Mouse (Mus musculus): ENCODE results near the gene Csmd2. TPM values are rescaled to one million over a fixed set of nuclear protein-coding genes. Genes with fewer than 3 reads are reported as not detected.

The Csmd2 gene
- total RNA-seq, 1 experiment = 0.80 TPM

- no peak overlapping the region for H3K4me3 ChIP-seq (ENCODE audit: insufficient read depth in 1 of 2, low read depth in 1 of 2, low read length in 2 of 2, poor library complexity in 1 of 2, severe bottlenecking in 1 of 2)
- no peaks in the 10 kb centered on the region for H3K4me1 ChIP-seq (ENCODE audit: control insufficient read depth in 2 of 2, insufficient read depth in 2 of 2, low read length in 2 of 2, poor library complexity in 1 of 2)
- in situ Hi-C loops (cut with MboI; ENCODE audit: low sequenced_read_pairs in 2 of 2, unreplicated experiment in 2 of 2) = no loop called here
- DNase-seq (ENCODE audit: low read depth, low spot score) = no peak
- H3K9ac ChIP-seq (ENCODE audit: insufficient read depth, low read depth, low read length, poor library complexity, severe bottlenecking) = no peak overlapping the region
- H3K9me3 ChIP-seq (ENCODE audit: control insufficient read depth, insufficient read depth, low read depth, low read length) = no peaks in the 10 kb centered on the region
- H3K36me3 ChIP-seq (ENCODE audit: control insufficient read depth, insufficient read depth, low read length, poor library complexity, severe bottlenecking) = no peaks in the 10 kb centered on the region
- TF ChIP-seq CHD2 (IDR thresholded peaks at IDR 0.05; ENCODE audit: low read depth, low read length) (no peak), ZNF384 (IDR thresholded peaks at IDR 0.05; ENCODE audit: low read depth, low read length) (no peak), MAFK (IDR thresholded peaks at IDR 0.05; ENCODE audit: insufficient read depth, low read depth, low read length) (no peak), HCFC1 (IDR thresholded peaks at IDR 0.05; ENCODE audit: borderline replicate concordance, insufficient read depth, low read length) (no peak)
- H3K27ac ChIP-seq (ENCODE audit: insufficient read depth, low read depth, low read length, poor library complexity, severe bottlenecking) = no peak overlapping the region
Observed at GRCm38 (mm10) chr4:128233458-128233857, 245.8 kb downstream of the Csmd2 start.

- Histone ChIP-seq H3K9me3 (ENCODE audit: control insufficient read depth, insufficient read depth, low read depth, low read length) (no peaks in the 10 kb centered on the region), H3K4me1 (ENCODE audit: control insufficient read depth in 2 of 2, insufficient read depth in 2 of 2, low read length in 2 of 2, poor library complexity in 1 of 2) (no peaks in the 10 kb centered on the region), H3K9ac (ENCODE audit: insufficient read depth, low read depth, low read length, poor library complexity, severe bottlenecking) (no peak overlapping the region), H3K27ac (ENCODE audit: insufficient read depth, low read depth, low read length, poor library complexity, severe bottlenecking) (no peak overlapping the region), H3K36me3 (ENCODE audit: control insufficient read depth, insufficient read depth, low read length, poor library complexity, severe bottlenecking) (no peaks in the 10 kb centered on the region), H3K4me3 (ENCODE audit: insufficient read depth in 1 of 2, low read depth in 1 of 2, low read length in 2 of 2, poor library complexity in 1 of 2, severe bottlenecking in 1 of 2) (no peak overlapping the region)
- DNase-seq (ENCODE audit: low read depth, low spot score) = no peak
- TF ChIP-seq CHD2 (IDR thresholded peaks at IDR 0.05; ENCODE audit: low read depth, low read length) = no peak
- no peak for TF ChIP-seq HCFC1 (IDR thresholded peaks at IDR 0.05; ENCODE audit: borderline replicate concordance, insufficient read depth, low read length)
- no peak for TF ChIP-seq MAFK (IDR thresholded peaks at IDR 0.05; ENCODE audit: insufficient read depth, low read depth, low read length)
- no peak for TF ChIP-seq ZC3H11A (IDR thresholded peaks at IDR 0.05; ENCODE audit: borderline replicate concordance, low read depth, low read length)
- TF ChIP-seq ZNF384 (IDR thresholded peaks at IDR 0.05; ENCODE audit: low read depth, low read length) = no peak
- in situ Hi-C loops (cut with MboI; ENCODE audit: low sequenced_read_pairs in 2 of 2, unreplicated experiment in 2 of 2) = no loop called here
Observed at GRCm38 (mm10) chr4:128239113-128239512, 251.5 kb downstream of the Csmd2 start.

- Histone ChIP-seq H3K9ac (ENCODE audit: insufficient read depth, low read depth, low read length, poor library complexity, severe bottlenecking) (no peak overlapping the region), H3K36me3 (ENCODE audit: control insufficient read depth, insufficient read depth, low read length, poor library complexity, severe bottlenecking) (no peaks in the 10 kb centered on the region), H3K9me3 (ENCODE audit: control insufficient read depth, insufficient read depth, low read depth, low read length) (no peaks in the 10 kb centered on the region), H3K4me3 (ENCODE audit: insufficient read depth in 1 of 2, low read depth in 1 of 2, low read length in 2 of 2, poor library complexity in 1 of 2, severe bottlenecking in 1 of 2) (no peak overlapping the region), H3K27ac (ENCODE audit: insufficient read depth, low read depth, low read length, poor library complexity, severe bottlenecking) (no peak overlapping the region), H3K4me1 (ENCODE audit: control insufficient read depth in 2 of 2, insufficient read depth in 2 of 2, low read length in 2 of 2, poor library complexity in 1 of 2) (no peaks in the 10 kb centered on the region)
- TF ChIP-seq HCFC1 (IDR thresholded peaks at IDR 0.05; ENCODE audit: borderline replicate concordance, insufficient read depth, low read length) (no peak), ZNF384 (IDR thresholded peaks at IDR 0.05; ENCODE audit: low read depth, low read length) (no peak), MAFK (IDR thresholded peaks at IDR 0.05; ENCODE audit: insufficient read depth, low read depth, low read length) (no peak), CHD2 (IDR thresholded peaks at IDR 0.05; ENCODE audit: low read depth, low read length) (no peak), ZC3H11A (IDR thresholded peaks at IDR 0.05; ENCODE audit: borderline replicate concordance, low read depth, low read length) (no peak)
- no peak for DNase-seq (ENCODE audit: low read depth, low spot score)
- in situ Hi-C loops (cut with MboI; ENCODE audit: low sequenced_read_pairs in 2 of 2, unreplicated experiment in 2 of 2) = no loop called here
Observed at GRCm38 (mm10) chr4:128241075-128241853, 253.6 kb downstream of the Csmd2 start.

- no peak overlapping the region for H3K27ac ChIP-seq (ENCODE audit: insufficient read depth, low read depth, low read length, poor library complexity, severe bottlenecking)
- in situ Hi-C loops (cut with MboI; ENCODE audit: low sequenced_read_pairs in 2 of 2, unreplicated experiment in 2 of 2) = no loop called here
- no peak overlapping the region for H3K9ac ChIP-seq (ENCODE audit: insufficient read depth, low read depth, low read length, poor library complexity, severe bottlenecking)
- no peak overlapping the region for H3K4me3 ChIP-seq (ENCODE audit: insufficient read depth in 1 of 2, low read depth in 1 of 2, low read length in 2 of 2, poor library complexity in 1 of 2, severe bottlenecking in 1 of 2)
- no peaks in the 10 kb centered on the region for H3K36me3 ChIP-seq (ENCODE audit: control insufficient read depth, insufficient read depth, low read length, poor library complexity, severe bottlenecking)
- DNase-seq (ENCODE audit: low read depth, low spot score) = no peak
- no peaks in the 10 kb centered on the region for H3K4me1 ChIP-seq (ENCODE audit: control insufficient read depth in 2 of 2, insufficient read depth in 2 of 2, low read length in 2 of 2, poor library complexity in 1 of 2)
- TF ChIP-seq MAFK (IDR thresholded peaks at IDR 0.05; ENCODE audit: insufficient read depth, low read depth, low read length) = no peak
- TF ChIP-seq ZC3H11A (IDR thresholded peaks at IDR 0.05; ENCODE audit: borderline replicate concordance, low read depth, low read length) = no peak
- TF ChIP-seq CHD2 (IDR thresholded peaks at IDR 0.05; ENCODE audit: low read depth, low read length) = no peak
- TF ChIP-seq HCFC1 (IDR thresholded peaks at IDR 0.05; ENCODE audit: borderline replicate concordance, insufficient read depth, low read length) = no peak
- TF ChIP-seq ZNF384 (IDR thresholded peaks at IDR 0.05; ENCODE audit: low read depth, low read length) = no peak
- no peaks in the 10 kb centered on the region for H3K9me3 ChIP-seq (ENCODE audit: control insufficient read depth, insufficient read depth, low read depth, low read length)
Observed at GRCm38 (mm10) chr4:128241854-128242356, 254.2 kb downstream of the Csmd2 start.
